Mouse (Mus musculus) lung, embryonic 16.5 days (tissue): ENCODE results near the gene 4930579F01Rik. TPM values are rescaled to one million over a fixed set of nuclear protein-coding genes. Genes with fewer than 3 reads are reported as not detected.
"Not testable (repeated sequence)": the region's sequence is repeated elsewhere in the genome, so short reads cannot be mapped to it uniquely, and the experiment has no call there.

ENCODE experiments used
- ATAC-seq: fragments of 200-750 bp; cut with Nextera tagmentation; 2 replicates; pipeline ENCODE4 v1.8.0; 2017; ENCODE audit warnings: low read depth, mild to moderate bottlenecking, moderate library complexity
- H3K27ac ChIP-seq: fragments of 300-500 bp; sonication (generic); 2 replicates; pipeline ENCODE4 v1.5.1; 2014; ENCODE audit warnings: mild to moderate bottlenecking, control low read depth, low read length
- H3K27me3 ChIP-seq: fragments of 300-500 bp; sonication (generic); 2 replicates; pipeline ENCODE4 v1.6.1; 2014; ENCODE audit warnings: low read depth, low read length, mixed read lengths; ENCODE audit not compliant: control insufficient read depth, insufficient read depth
- H3K36me3 ChIP-seq: fragments of 300-500 bp; sonication (generic); 2 replicates; pipeline ENCODE4 v1.6.1; 2014; ENCODE audit warnings: low read length; ENCODE audit not compliant: control insufficient read depth, insufficient read depth
- H3K4me1 ChIP-seq: fragments of 300-500 bp; sonication (generic); replicated peaks from 2 replicates; pipeline ENCODE4 v1.6.1; 2014; ENCODE audit warnings: low read length, mixed read lengths; ENCODE audit not compliant: control insufficient read depth, insufficient read depth
- H3K4me2 ChIP-seq: fragments of 300-500 bp; sonication (generic); 2 replicates; pipeline ENCODE4 v1.6.1; 2014; ENCODE audit warnings: low read depth, low read length, control low read depth
- H3K4me3 ChIP-seq: fragments of 300-500 bp; sonication (generic); 2 replicates; pipeline ENCODE4 v1.5.1; 2014; ENCODE audit warnings: mild to moderate bottlenecking, low read length, control low read depth
- H3K9ac ChIP-seq: fragments of 300-500 bp; sonication (generic); 2 replicates; pipeline ENCODE4 v1.6.1; 2014; ENCODE audit warnings: low read length, control low read depth
- H3K9me3 ChIP-seq: fragments of 300-500 bp; sonication (generic); 2 replicates; pipeline ENCODE4 v1.6.1; 2016; ENCODE audit warnings: low read length; ENCODE audit not compliant: control insufficient read depth
- WGBS: fragments of 180-500 bp; shearing (Covaris S2); extraction: QIAGEN DNeasy Blood & Tissue Kit; methylation state at CpG from one replicate; pipeline ENCODE4 v1.1.7; 2014; 5-methylcytosine and 5-hydroxymethylcytosine counted together
- polyA plus RNA-seq: library from polyadenylated mRNA; unstranded; fragments of >200 nt; fragmentation: Nextera tagmentation; extraction: Ambion mirVana; gene quantifications from 2 replicates; pipeline ENCODE4 v1.2.1, GENCODE M21; 2015

4930579F01Rik gene
- polyA plus RNA-seq, 1 experiment from 2014 or later, result 0.15 TPM

- 1% methylated on average over 12 of the region's 12 CpGs for WGBS
Observed at GRCm38 (mm10) chr3:138142733-138143314, 50.8 kb downstream of the 4930579F01Rik start.

GRCm38 (mm10) chr3:138142052-138142732 is 51.4 kb downstream of the 4930579F01Rik start:
- Histone ChIP-seq H3K9ac (peak overlapping the region; percentile 43), H3K27ac (peak overlapping the region; percentile 39; the same call in 1 of the 2 replicates)
- WGBS, result 62% methylated on average over 4 of the region's 4 CpGs

More at GRCm38 (mm10) chr3:138142733-138143314, 50.8 kb downstream of the 4930579F01Rik start:
- peak overlapping the region; percentile 76 for H3K4me3 ChIP-seq
- no peaks in the 10 kb centered on the region for H3K9me3 ChIP-seq
- H3K4me2 ChIP-seq, result peak overlapping the region; percentile 50
- peak overlapping the region; percentile 100 for H3K27ac ChIP-seq
- no peak for ATAC-seq
- H3K27me3 ChIP-seq, result no peaks in the 10 kb centered on the region
- H3K36me3 ChIP-seq, result no peaks in the 10 kb centered on the region
- peak overlapping the region; percentile 83 for H3K9ac ChIP-seq
- peaks cover 3% of the 10 kb centered on the region; the same call in 1 of the 2 replicates for H3K4me1 ChIP-seq

GRCm38 (mm10) chr3:138139663-138140062 is 54.0 kb downstream of the 4930579F01Rik start:
- ATAC-seq, result no peak
- Histone ChIP-seq H3K36me3 (no peaks in the 10 kb centered on the region), H3K27ac (no peak overlapping the region), H3K4me2 (no peak overlapping the region), H3K4me1 (peaks cover 3% of the 10 kb centered on the region; the same call in 1 of the 2 replicates), H3K27me3 (no peaks in the 10 kb centered on the region), H3K9ac (no peak overlapping the region), H3K4me3 (no peak overlapping the region), H3K9me3 (no peaks in the 10 kb centered on the region)
- WGBS, result 86% methylated on average over 6 of the region's 6 CpGs

More at GRCm38 (mm10) chr3:138142052-138142732, 51.4 kb downstream of the 4930579F01Rik start:
- peak overlapping the region; percentile 50 for H3K4me2 ChIP-seq
- no peaks in the 10 kb centered on the region for H3K27me3 ChIP-seq
- H3K36me3 ChIP-seq, result no peaks in the 10 kb centered on the region
- peak overlapping the region; percentile 28 for H3K4me3 ChIP-seq
- ATAC-seq, result no peak
- H3K9me3 ChIP-seq, result no peaks in the 10 kb centered on the region
- peaks cover 3% of the 10 kb centered on the region; the same call in 1 of the 2 replicates for H3K4me1 ChIP-seq

GRCm38 (mm10) chr3:138138146-138138545 is 55.5 kb downstream of the 4930579F01Rik start:
- ATAC-seq, H3K9ac ChIP-seq, H3K36me3 ChIP-seq, H3K9me3 ChIP-seq, H3K4me2 ChIP-seq, H3K27ac ChIP-seq, H3K4me3 ChIP-seq, H3K27me3 ChIP-seq, H3K4me1 ChIP-seq: not testable (repeated sequence)
- WGBS, result 94% methylated on average over 13 of the region's 13 CpGs

GRCm38 (mm10) chr3:138134528-138134927 is 59.1 kb downstream of the 4930579F01Rik start:
- Histone ChIP-seq H3K4me3 (no peak overlapping the region), H3K36me3 (no peaks in the 10 kb centered on the region), H3K4me1 (no peaks in the 10 kb centered on the region), H3K9me3 (no peaks in the 10 kb centered on the region), H3K4me2 (no peak overlapping the region), H3K9ac (no peak overlapping the region), H3K27ac (no peak overlapping the region), H3K27me3 (no peaks in the 10 kb centered on the region)
- 83% methylated on average over 1 of the region's 1 CpGs for WGBS
- no peak for ATAC-seq

- H3K4me2 ChIP-seq, result no peak overlapping the region
- H3K36me3 ChIP-seq, result no peaks in the 10 kb centered on the region
- 83% methylated on average over 11 of the region's 11 CpGs for WGBS
- no peak overlapping the region for H3K27ac ChIP-seq
- H3K9me3 ChIP-seq, result no peaks in the 10 kb centered on the region
- no peak overlapping the region for H3K9ac ChIP-seq
- no peak overlapping the region for H3K4me3 ChIP-seq
- no peaks in the 10 kb centered on the region for H3K27me3 ChIP-seq
- no peaks in the 10 kb centered on the region for H3K4me1 ChIP-seq
- no peak for ATAC-seq
Observed at GRCm38 (mm10) chr3:138133916-138134315, 59.7 kb downstream of the 4930579F01Rik start.

- Histone ChIP-seq H3K4me2 (no peak overlapping the region), H3K27me3 (no peaks in the 10 kb centered on the region), H3K9ac (no peak overlapping the region), H3K9me3 (no peaks in the 10 kb centered on the region), H3K27ac (no peak overlapping the region), H3K36me3 (no peaks in the 10 kb centered on the region), H3K4me1 (no peaks in the 10 kb centered on the region), H3K4me3 (no peak overlapping the region)
- 89% methylated on average over 8 of the region's 8 CpGs for WGBS
- ATAC-seq, result no peak
Observed at GRCm38 (mm10) chr3:138133463-138133862, 60.2 kb downstream of the 4930579F01Rik start.

- no peak for ATAC-seq
- no peak overlapping the region for H3K4me2 ChIP-seq
- 38% methylated on average over 9 of the region's 9 CpGs for WGBS
- H3K36me3 ChIP-seq, result no peaks in the 10 kb centered on the region
- H3K9me3 ChIP-seq, result no peaks in the 10 kb centered on the region
- H3K9ac ChIP-seq, result no peak overlapping the region
- no peaks in the 10 kb centered on the region for H3K4me1 ChIP-seq
- H3K27me3 ChIP-seq, result no peaks in the 10 kb centered on the region
- no peak overlapping the region for H3K27ac ChIP-seq
- H3K4me3 ChIP-seq, result no peak overlapping the region
Observed at GRCm38 (mm10) chr3:138131168-138131567, 62.5 kb downstream of the 4930579F01Rik start.

GRCm38 (mm10) chr3:138130692-138131091 is 62.9 kb downstream of the 4930579F01Rik start:
- ATAC-seq, result no peak
- Histone ChIP-seq H3K36me3 (no peaks in the 10 kb centered on the region), H3K27me3 (no peaks in the 10 kb centered on the region), H3K9me3 (no peaks in the 10 kb centered on the region), H3K4me3 (no peak overlapping the region), H3K4me1 (no peaks in the 10 kb centered on the region), H3K9ac (no peak overlapping the region), H3K27ac (no peak overlapping the region), H3K4me2 (no peak overlapping the region)
- 71% methylated on average over 1 of the region's 1 CpGs for WGBS
